Mouse (Mus musculus): ENCODE measurements around the gene Exoc3l.

GRCm38 (mm10) chr8:105286907-105287306, 9.0 kb downstream of the Exoc3l start:
- TF ChIP-seq POLR2A (IDR thresholded peaks at IDR 0.05; ENCODE audit: borderline replicate concordance, extremely low read depth, low read depth, low read length): no peak
- TF ChIP-seq CTCF (IDR thresholded peaks at IDR 0.05; ENCODE audit: insufficient read depth, low read length): no peak
